Mouse (Mus musculus) kidney, postnatal 0 days (tissue): Measurements from ENCODE around the gene Gne. TPM values are rescaled to one million over a fixed set of nuclear protein-coding genes. Genes with fewer than 3 reads are reported as not detected.
"Not testable (repeated sequence)": the region's sequence is repeated elsewhere in the genome, so short reads cannot be mapped to it uniquely, and the experiment has no call there.

Source experiments
- ATAC-seq: fragments of 200-750 bp; cut with Nextera tagmentation; replicated peaks from 2 replicates; pipeline ENCODE4 v1.8.0; 2017; ENCODE audit warnings: low read depth, moderate number of reproducible peaks, moderate TSS enrichment, moderate library complexity; ENCODE audit not compliant: low FRiP score
- DNase-seq: peaks from one replicate; pipeline ENCODE4 v3.0.0-alpha.2; 2016; ENCODE audit warnings: low spot score
- H3K27ac ChIP-seq: fragments of 300-500 bp; sonication (generic); 2 replicates; pipeline ENCODE4 v1.5.1; 2014; ENCODE audit warnings: mild to moderate bottlenecking
- H3K27me3 ChIP-seq: fragments of 300-500 bp; sonication (generic); 2 replicates; pipeline ENCODE4 v1.6.1; 2014; ENCODE audit warnings: low read length, mixed read lengths; ENCODE audit not compliant: insufficient read depth
- H3K36me3 ChIP-seq: fragments of 300-500 bp; sonication (generic); 2 replicates; pipeline ENCODE4 v1.6.1; 2014; ENCODE audit warnings: low read length, mixed read lengths; ENCODE audit not compliant: insufficient read depth
- H3K4me1 ChIP-seq: fragments of 300-500 bp; sonication (generic); replicated peaks from 2 replicates; pipeline ENCODE4 v1.6.1; 2014; ENCODE audit warnings: antibody characterized with exemption, low read length, mixed read lengths; ENCODE audit not compliant: insufficient read depth
- H3K4me2 ChIP-seq: fragments of 300-500 bp; sonication (generic); 2 replicates; pipeline ENCODE4 v1.6.1; 2014; ENCODE audit warnings: mild to moderate bottlenecking, low read length, moderate library complexity, mixed read lengths
- H3K4me3 ChIP-seq: fragments of 300-500 bp; sonication (generic); replicated peaks from 2 replicates; pipeline ENCODE4 v1.5.1; 2014; ENCODE audit warnings: low read depth, low read length
- H3K9ac ChIP-seq: fragments of 300-500 bp; sonication (generic); 2 replicates; pipeline ENCODE4 v1.6.1; 2014; ENCODE audit warnings: low read depth, low read length
- H3K9me3 ChIP-seq: fragments of 300-500 bp; sonication (generic); replicated peaks from 2 replicates; pipeline ENCODE4 v1.6.1; 2016; ENCODE audit warnings: low read length, inconsistent platforms, mixed read lengths
- CTCF ChIP-seq: IDR thresholded peaks from 2 replicates; pipeline ENCODE4 v1.5.1; 2016; ENCODE audit warnings: antibody characterized with exemption, low read depth, mild to moderate bottlenecking, moderate library complexity
- WGBS: fragments of 180-500 bp; shearing (Covaris S2); extraction: QIAGEN DNeasy Blood & Tissue Kit; methylation state at CpG from one replicate; pipeline ENCODE4 v1.1.7; 2014; 5-methylcytosine and 5-hydroxymethylcytosine counted together
- polyA plus RNA-seq: library from polyadenylated mRNA; unstranded; fragments of >200 nt; fragmentation: Nextera tagmentation; extraction: Ambion mirVana; gene quantifications from 2 replicates; pipeline ENCODE4 v1.2.1, GENCODE M21; 2015

Gene Gne
- polyA plus RNA-seq, 1 experiment from 2014 or later, result 21.2 TPM

GRCm38 (mm10) chr4:44059674-44060073 lies 24.3 kb downstream of the Gne start:
- WGBS, result 91% methylated on average over 13 of the region's 13 CpGs
- no peaks in the 10 kb centered on the region for H3K9me3 ChIP-seq
- TF ChIP-seq CTCF, result no peak
- no peak overlapping the region for H3K4me2 ChIP-seq
- no peak overlapping the region for H3K27ac ChIP-seq
- ATAC-seq (no peak), DNase-seq (no peak)
- no peak overlapping the region for H3K9ac ChIP-seq
- H3K36me3 ChIP-seq, result peaks cover 5% of the 10 kb centered on the region; the same call in 1 of the 2 replicates
- H3K4me1 ChIP-seq, result no peaks in the 10 kb centered on the region
- no peak overlapping the region for H3K4me3 ChIP-seq
- H3K27me3 ChIP-seq, result no peaks in the 10 kb centered on the region

- no peaks in the 10 kb centered on the region for H3K9me3 ChIP-seq
- no peak overlapping the region for H3K9ac ChIP-seq
- no peak for TF ChIP-seq CTCF
- H3K27ac ChIP-seq, result no peak overlapping the region
- H3K36me3 ChIP-seq, result 0 out of 2 replicates have a peak, but pooled peaks cover 5% of the 10 kb centered on the region
- DNase-seq (no peak), ATAC-seq (no peak)
- H3K4me1 ChIP-seq, result no peaks in the 10 kb centered on the region
- no peak overlapping the region for H3K4me2 ChIP-seq
- 57% methylated on average over 5 of the region's 5 CpGs for WGBS
- H3K4me3 ChIP-seq, result no peak overlapping the region
- H3K27me3 ChIP-seq, result no peaks in the 10 kb centered on the region
Measured at GRCm38 (mm10) chr4:44049812-44050211, 34.2 kb downstream of the Gne start.

DNA sequence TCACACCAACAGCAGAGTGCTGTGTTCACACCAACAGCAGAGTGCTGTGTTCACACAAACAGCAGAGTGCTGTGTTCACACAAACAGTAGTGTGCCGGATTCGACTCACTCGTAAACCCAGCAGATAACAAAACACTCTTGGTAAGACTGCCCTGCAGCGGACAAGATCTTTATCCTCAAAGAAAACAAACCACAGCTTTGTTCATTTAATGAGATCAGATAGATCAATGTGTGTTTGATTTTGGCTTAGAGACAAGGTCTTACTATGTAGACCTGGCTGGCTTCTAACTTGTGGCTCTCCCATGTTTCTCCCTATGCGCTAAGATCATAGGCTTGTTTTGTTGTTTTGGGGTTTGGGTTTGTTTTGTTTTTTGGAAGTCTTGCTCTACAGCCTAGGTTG lies 37.9 kb downstream of the Gne start:
- Histone ChIP-seq H3K27me3 (no peaks in the 10 kb centered on the region), H3K4me3 (no peak overlapping the region), H3K4me2 (no peak overlapping the region), H3K27ac (no peak overlapping the region), H3K9me3 (no peaks in the 10 kb centered on the region), H3K9ac (no peak overlapping the region), H3K36me3 (peaks cover 12% of the 10 kb centered on the region; the same call in 1 of the 2 replicates), H3K4me1 (no peaks in the 10 kb centered on the region)
- no peak for ATAC-seq
- no peak for TF ChIP-seq CTCF
- no peak for DNase-seq
- 73% methylated on average over 5 of the region's 5 CpGs for WGBS

DNA sequence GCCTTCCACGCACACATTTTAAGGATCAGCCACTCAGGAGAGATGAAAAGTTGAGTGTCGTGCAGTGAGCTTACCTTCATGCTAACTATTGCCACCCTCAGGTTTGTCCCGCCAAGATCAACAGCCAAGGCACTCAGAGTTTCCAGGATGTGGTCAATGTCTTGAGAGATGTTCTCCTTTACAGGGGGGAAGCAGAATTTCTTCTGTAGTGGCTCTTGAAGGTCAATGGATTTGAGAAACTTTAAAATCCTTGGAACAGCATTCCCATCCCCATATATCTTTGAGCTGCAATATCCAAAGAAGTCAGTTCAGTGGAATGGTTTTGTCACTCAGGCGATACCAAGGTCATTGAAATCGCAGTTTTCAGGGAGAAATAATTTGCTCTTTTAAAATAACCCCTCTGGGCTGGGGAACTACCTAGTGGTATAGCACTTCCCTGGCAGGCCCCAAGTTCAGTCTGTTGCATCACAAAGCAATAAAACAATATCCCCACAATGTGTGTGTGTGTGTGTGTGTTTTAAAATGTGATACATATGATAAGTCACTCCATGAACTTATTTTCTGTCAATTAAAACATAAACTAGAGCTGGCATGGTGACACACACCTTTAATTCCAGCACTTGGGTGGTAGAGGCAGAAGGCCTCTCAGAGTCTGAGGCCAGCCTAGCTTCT lies 39.2 kb downstream of the Gne start:
- Histone ChIP-seq H3K9ac (no peak overlapping the region), H3K27ac (no peak overlapping the region), H3K4me1 (no peaks in the 10 kb centered on the region), H3K4me3 (no peak overlapping the region), H3K9me3 (no peaks in the 10 kb centered on the region), H3K36me3 (peaks cover 18% of the 10 kb centered on the region; the same call in 1 of the 2 replicates), H3K4me2 (no peak overlapping the region), H3K27me3 (no peaks in the 10 kb centered on the region)
- ATAC-seq, result no peak
- 95% methylated on average over 5 of the region's 5 CpGs for WGBS
- TF ChIP-seq CTCF, result no peak
- DNase-seq, result no peak

- not testable (repeated sequence) for H3K4me1 ChIP-seq, H3K9ac ChIP-seq, H3K9me3 ChIP-seq, H3K4me3 ChIP-seq, H3K4me2 ChIP-seq, DNase-seq, ATAC-seq, H3K27me3 ChIP-seq, H3K27ac ChIP-seq
- 93% methylated on average over 4 of the region's 4 CpGs for WGBS
- H3K36me3 ChIP-seq, result peaks cover 13% of the 10 kb centered on the region; the same call in 1 of the 2 replicates
Measured at GRCm38 (mm10) chr4:44043182-44043581, 40.8 kb downstream of the Gne start.

DNA sequence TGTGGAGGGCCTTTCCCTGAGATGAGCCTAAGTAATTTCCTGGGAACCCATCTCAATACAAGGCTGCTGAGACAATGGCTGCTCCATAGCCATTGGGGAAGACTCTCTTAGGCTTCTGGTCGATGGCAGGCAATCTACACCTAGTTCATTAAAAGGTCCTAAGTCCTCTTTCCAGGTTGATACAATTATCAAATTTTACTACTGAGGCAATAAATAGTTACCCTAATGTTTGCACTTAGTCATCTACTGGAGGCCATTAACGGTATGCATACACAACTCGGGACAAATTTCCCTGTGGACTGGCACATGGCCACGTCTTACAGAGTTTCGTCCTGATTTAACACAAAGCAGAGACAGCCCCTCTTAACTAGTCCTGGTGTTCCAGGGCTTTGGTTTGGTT lies 41.5 kb downstream of the Gne start:
- H3K27ac ChIP-seq, result no peak overlapping the region
- H3K4me2 ChIP-seq, result no peak overlapping the region
- TF ChIP-seq CTCF, result no peak
- peaks cover 13% of the 10 kb centered on the region; the same call in 1 of the 2 replicates for H3K36me3 ChIP-seq
- H3K9ac ChIP-seq, result no peak overlapping the region
- ATAC-seq (no peak), DNase-seq (no peak)
- no peaks in the 10 kb centered on the region for H3K4me1 ChIP-seq
- H3K4me3 ChIP-seq, result no peak overlapping the region
- H3K27me3 ChIP-seq, result no peaks in the 10 kb centered on the region
- WGBS, result 87% methylated on average over 5 of the region's 5 CpGs
- no peaks in the 10 kb centered on the region for H3K9me3 ChIP-seq

- Histone ChIP-seq H3K9ac (no peak overlapping the region), H3K4me3 (no peak overlapping the region), H3K27me3 (no peaks in the 10 kb centered on the region), H3K9me3 (no peaks in the 10 kb centered on the region), H3K4me1 (no peaks in the 10 kb centered on the region), H3K27ac (no peak overlapping the region), H3K36me3 (peaks cover 22% of the 10 kb centered on the region; the same call in 1 of the 2 replicates), H3K4me2 (no peak overlapping the region)
- ATAC-seq (no peak), DNase-seq (no peak)
- TF ChIP-seq CTCF, result no peak
- WGBS, result 92% methylated on average over 4 of the region's 4 CpGs
Measured at GRCm38 (mm10) chr4:44040802-44041201, 43.2 kb downstream of the Gne start.
